Mouse (Mus musculus) MEL (cell line): Measurements from ENCODE around the gene Aarsd1.

ENCODE experiments used
- CTCF ChIP-seq, 3 experiments: IDR thresholded peaks in 2 of 3; conservative IDR thresholded peaks in 1 of 3; 2 replicates each; pipeline ENCODE4 v1.5.1; 2011 to 2012; ENCODE audit warnings: low read length in 3 of 3, low read depth in 2 of 3, mild to moderate bottlenecking in 2 of 3, improper control_type of control experiment in 1 of 3, inconsistent platforms in 1 of 3, mixed read lengths in 1 of 3, moderate library complexity in 1 of 3; ENCODE audit not compliant: control insufficient read depth in 1 of 3, insufficient read depth in 1 of 3, poor library complexity in 1 of 3, severe bottlenecking in 1 of 3
- EP300 ChIP-seq, 2 experiments: IDR thresholded peaks; 2 replicates each; pipeline ENCODE4 v1.6.1; 2011; ENCODE audit warnings: improper control_type of control experiment in 2 of 2, low read length in 2 of 2, low read depth in 1 of 2, mild to moderate bottlenecking in 1 of 2
- JUND ChIP-seq: IDR thresholded peaks from 2 replicates; pipeline ENCODE4 v1.6.1; 2011; ENCODE audit warnings: low read depth, mild to moderate bottlenecking, improper control_type of control experiment, low read length
- MAFK ChIP-seq: IDR thresholded peaks from 2 replicates; pipeline ENCODE4 v1.6.1; 2011; ENCODE audit warnings: low read depth, mild to moderate bottlenecking, low read length, improper control_type of control experiment, borderline replicate concordance
- MAZ ChIP-seq: IDR thresholded peaks from 2 replicates; pipeline ENCODE4 v1.6.1; 2012; ENCODE audit warnings: low read depth, mild to moderate bottlenecking, inconsistent platforms, low read length, improper control_type of control experiment
- NRF1 ChIP-seq: IDR thresholded peaks from 2 replicates; pipeline ENCODE4 v1.6.1; 2014; ENCODE audit warnings: low read depth, mild to moderate bottlenecking, inconsistent platforms, low read length, improper control_type of control experiment, moderate library complexity; ENCODE audit not compliant: poor library complexity, insufficient read depth, severe bottlenecking
- POLR2A ChIP-seq, 2 experiments: IDR thresholded peaks; 2 replicates each; pipeline ENCODE4 v1.6.1; 2011 to 2012; ENCODE audit warnings: low read length in 2 of 2, mild to moderate bottlenecking in 2 of 2, control low read depth in 1 of 2, improper control_type of control experiment in 1 of 2, low read depth in 1 of 2, moderate library complexity in 1 of 2; ENCODE audit not compliant: control insufficient read depth in 1 of 2, insufficient read depth in 1 of 2, poor library complexity in 1 of 2
- POLR2AphosphoS2 ChIP-seq: IDR thresholded peaks from 2 replicates; pipeline ENCODE4 v1.6.1; 2011; ENCODE audit warnings: low read length, improper control_type of control experiment
- TAL1 ChIP-seq: IDR thresholded peaks from 2 replicates; pipeline ENCODE4 v1.6.1; 2012; ENCODE audit warnings: mild to moderate bottlenecking, inconsistent platforms, low read length, moderate library complexity, mixed read lengths
- TCF12 ChIP-seq: IDR thresholded peaks from 2 replicates; pipeline ENCODE4 v1.6.1; 2014; ENCODE audit warnings: low read depth, mild to moderate bottlenecking, inconsistent platforms, low read length, improper control_type of control experiment, moderate library complexity
- ZMIZ1 ChIP-seq: IDR thresholded peaks from 2 replicates; pipeline ENCODE4 v1.6.1; 2012; ENCODE audit warnings: low read depth, mild to moderate bottlenecking, inconsistent platforms, low read length, improper control_type of control experiment, moderate library complexity

DNA sequence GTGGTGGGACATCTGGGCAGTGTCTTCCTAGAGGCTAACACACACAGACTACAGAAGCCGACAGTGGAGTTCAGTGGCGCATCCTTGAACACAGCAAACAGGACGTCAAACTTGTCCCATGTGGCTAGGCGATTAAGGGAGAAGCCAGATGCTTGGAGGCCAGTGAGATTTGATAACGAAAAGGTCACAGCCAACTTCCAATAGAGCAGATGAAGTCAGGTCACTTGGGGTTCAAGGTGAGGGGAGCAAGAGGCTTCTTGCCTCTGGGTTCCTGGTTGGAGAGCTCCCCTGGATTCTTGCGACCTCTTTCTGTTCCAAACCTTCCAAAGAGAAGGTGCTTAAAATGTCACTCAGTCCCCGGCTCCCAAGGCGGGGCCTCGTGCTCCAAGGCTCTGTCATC lies 57.6 kb downstream of the Aarsd1 start:
- no peak for TF ChIP-seq POLR2A (IDR thresholded peaks at IDR 0.05; ENCODE audit: control insufficient read depth in 1 of 2, insufficient read depth in 1 of 2, low read depth in 1 of 2, low read length in 2 of 2, poor library complexity in 1 of 2)
- TF ChIP-seq TAL1: no peak
- no peak for TF ChIP-seq NRF1
- TF ChIP-seq TCF12: no peak
- no peak for TF ChIP-seq EP300 (IDR thresholded peaks at IDR 0.05; ENCODE audit: low read depth in 1 of 2, low read length in 2 of 2)
- no peak for TF ChIP-seq POLR2AphosphoS2
- TF ChIP-seq MAFK: no peak
- TF ChIP-seq JUND: no peak
- no peak for TF ChIP-seq CTCF (IDR thresholded peaks at IDR 0.05 in 2 of 3, conservative IDR thresholded peaks at IDR 0.05 in 1 of 3; ENCODE audit: control insufficient read depth in 1 of 3, insufficient read depth in 1 of 3, low read depth in 2 of 3, low read length in 3 of 3, poor library complexity in 1 of 3, severe bottlenecking in 1 of 3)
- TF ChIP-seq ZMIZ1: no peak
- no peak for TF ChIP-seq MAZ
